Mouse (Mus musculus) liver, embryonic 14.5 days (tissue): ENCODE data around the gene Mcemp1. TPM values are rescaled to one million over a fixed set of nuclear protein-coding genes. Genes with fewer than 3 reads are reported as not detected.

ENCODE experiments used
- ATAC-seq: fragments of 200-750 bp; cut with Nextera tagmentation; 2 replicates; pipeline ENCODE4 v1.8.0; 2017; ENCODE audit warnings: moderate number of reproducible peaks, mild to moderate bottlenecking, moderate library complexity; ENCODE audit not compliant: insufficient read depth
- DNase-seq, 3 experiments: peaks; one replicate each; pipeline ENCODE4 v3.0.0-alpha.2; 2012 to 2013; ENCODE audit warnings: low read depth in 3 of 3, low spot score in 3 of 3
- H3K27ac ChIP-seq: fragments of 300-500 bp; sonication (generic); 2 replicates; pipeline ENCODE4 v1.5.1; 2014; ENCODE audit warnings: moderate library complexity, mild to moderate bottlenecking, control low read depth, inconsistent platforms
- H3K27me3 ChIP-seq: fragments of 300-500 bp; sonication (generic); 2 replicates; pipeline ENCODE4 v1.6.1; 2014; ENCODE audit warnings: mild to moderate bottlenecking, low read length, moderate library complexity; ENCODE audit not compliant: control insufficient read depth, insufficient read depth
- H3K36me3 ChIP-seq: fragments of 300-500 bp; sonication (generic); replicated peaks from 2 replicates; pipeline ENCODE4 v1.6.1; 2014; ENCODE audit warnings: low read depth; ENCODE audit not compliant: control insufficient read depth, insufficient read depth
- H3K4me1 ChIP-seq, 2 experiments: fragments of 200-500 bp in 1 of 2; fragments of 300-500 bp in 1 of 2; sonication (generic) in 1 of 2; replicated peaks; 2 replicates each; pipeline ENCODE4 v1.6.1; 2012 to 2014; ENCODE audit warnings: antibody characterized with exemption in 1 of 2, inconsistent platforms in 1 of 2, low read length in 1 of 2; ENCODE audit not compliant: control insufficient read depth in 2 of 2, insufficient read depth in 2 of 2
- H3K4me2 ChIP-seq: fragments of 300-500 bp; sonication (generic); 2 replicates; pipeline ENCODE4 v1.6.1; 2014; ENCODE audit warnings: low read depth, mild to moderate bottlenecking, control low read depth, moderate library complexity
- H3K4me3 ChIP-seq, 2 experiments: fragments of 200-500 bp in 1 of 2; fragments of 300-500 bp in 1 of 2; sonication (generic) in 1 of 2; 2 replicates each; pipeline ENCODE4 v1.5.1; 2012 to 2014; ENCODE audit warnings: low read depth in 2 of 2, low read length in 2 of 2, mild to moderate bottlenecking in 2 of 2, control low read depth in 1 of 2, inconsistent platforms in 1 of 2, moderate library complexity in 1 of 2; ENCODE audit not compliant: insufficient read depth in 1 of 2
- H3K9ac ChIP-seq: fragments of 300-500 bp; sonication (generic); replicated peaks from 2 replicates; pipeline ENCODE4 v1.6.1; 2014; ENCODE audit warnings: mild to moderate bottlenecking, control low read depth, moderate library complexity
- H3K9me3 ChIP-seq: fragments of 300-500 bp; sonication (generic); 2 replicates; pipeline ENCODE4 v1.6.1; 2016; ENCODE audit warnings: low read length, mixed read lengths; ENCODE audit not compliant: control insufficient read depth
- CTCF ChIP-seq: IDR thresholded peaks from 2 replicates; pipeline ENCODE4 v1.5.1; 2016; ENCODE audit warnings: antibody characterized with exemption, low read depth, control low read depth
- EP300 ChIP-seq: IDR thresholded peaks from 2 replicates; pipeline ENCODE4 v1.6.1; 2016; ENCODE audit warnings: antibody characterized with exemption, low read depth
- WGBS: fragments of 180-500 bp; shearing (Covaris S2); extraction: QIAGEN DNeasy Blood & Tissue Kit; methylation state at CpG from one replicate; pipeline ENCODE4 v1.1.7; 2014; ENCODE audit not compliant: insufficient replicate concordance; 5-methylcytosine and 5-hydroxymethylcytosine counted together
- polyA plus RNA-seq, 2 experiments: library from polyadenylated mRNA; depleted of rRNA in 1 of 2; stranded (reverse) in 1 of 2; unstranded in 1 of 2; fragments of >200 nt; fragmentation: Nextera tagmentation in 1 of 2; extraction: Ambion mirVana in 1 of 2; gene quantifications; 2 replicates each; pipeline versions ENCODE4 v1.2.1 to v1.2.3; 2012 to 2014

The Mcemp1 gene
- polyA plus RNA-seq, 2 experiments, result 1.9 to 3.7 TPM

- H3K4me2 ChIP-seq, result no peak overlapping the region
- H3K27me3 ChIP-seq, result no peaks in the 10 kb centered on the region
- DNase-seq, result no peak
- no peak for ATAC-seq
- H3K9ac ChIP-seq, result no peak overlapping the region
- no peaks in the 10 kb centered on the region for H3K4me1 ChIP-seq
- peaks cover 9% of the 10 kb centered on the region for H3K36me3 ChIP-seq
- H3K4me3 ChIP-seq, result no peak overlapping the region
- no peaks in the 10 kb centered on the region for H3K9me3 ChIP-seq
- H3K27ac ChIP-seq, result no peak overlapping the region
- TF ChIP-seq CTCF (no peak), EP300 (no peak)
These were observed 19.0 kb downstream of the Mcemp1 start for GRCm38 (mm10) chr8:3684530-3684929.

- Histone ChIP-seq H3K4me1 (no peaks in the 10 kb centered on the region), H3K36me3 (no peaks in the 10 kb centered on the region; the same call in 1 of the 2 replicates), H3K27me3 (no peaks in the 10 kb centered on the region), H3K27ac (no peak overlapping the region), H3K9ac (no peak overlapping the region), H3K4me2 (no peak overlapping the region), H3K9me3 (no peaks in the 10 kb centered on the region), H3K4me3 (no peak overlapping the region)
- DNase-seq (no peak), ATAC-seq (no peak)
- no peak for TF ChIP-seq EP300
- TF ChIP-seq CTCF, result no peak
- 39% methylated on average over 5 of the region's 5 CpGs for WGBS
These were observed 19.9 kb downstream of the Mcemp1 start for GRCm38 (mm10) chr8:3685422-3685821.

GRCm38 (mm10) chr8:3687537-3687936 lies 22.0 kb downstream of the Mcemp1 start:
- no peak overlapping the region for H3K4me2 ChIP-seq
- no peak for DNase-seq

GRCm38 (mm10) chr8:3690774-3691173 lies 25.2 kb downstream of the Mcemp1 start:
- Histone ChIP-seq H3K9ac (no peak overlapping the region), H3K9me3 (no peaks in the 10 kb centered on the region), H3K4me2 (no peak overlapping the region), H3K36me3 (no peaks in the 10 kb centered on the region), H3K4me3 (no peak overlapping the region), H3K27ac (no peak overlapping the region), H3K27me3 (no peaks in the 10 kb centered on the region), H3K4me1 (no peaks in the 10 kb centered on the region)
- 52% methylated on average over 3 of the region's 3 CpGs for WGBS
- TF ChIP-seq EP300 (no peak), CTCF (no peak)
- ATAC-seq (no peak), DNase-seq (no peak)

More at GRCm38 (mm10) chr8:3687537-3687936, 22.0 kb downstream of the Mcemp1 start:
- no peak overlapping the region for H3K9ac ChIP-seq
- H3K27me3 ChIP-seq, result no peaks in the 10 kb centered on the region
- ATAC-seq, result no peak
- H3K36me3 ChIP-seq, result no peaks in the 10 kb centered on the region
- H3K4me1 ChIP-seq, result no peaks in the 10 kb centered on the region
- H3K4me3 ChIP-seq, result no peak overlapping the region
- H3K9me3 ChIP-seq, result no peaks in the 10 kb centered on the region
- peak; percentile 37; the same call in 1 of the 2 replicates for TF ChIP-seq CTCF
- no peak for TF ChIP-seq EP300
- 52% methylated on average over 6 of the region's 6 CpGs for WGBS
- H3K27ac ChIP-seq, result no peak overlapping the region

- H3K9me3 ChIP-seq, result no peaks in the 10 kb centered on the region
- 54% methylated on average over 3 of the region's 3 CpGs for WGBS
- no peaks in the 10 kb centered on the region for H3K4me1 ChIP-seq
- H3K4me2 ChIP-seq, result no peak within 1 kb of the TSS
- no peak for TF ChIP-seq EP300
- TF ChIP-seq CTCF, result no peak
- H3K27me3 ChIP-seq, result no peaks in the 10 kb centered on the region
- H3K9ac ChIP-seq, result no peak within 1 kb of the TSS
- DNase-seq, result no peak
- ATAC-seq, result no peak
- H3K36me3 ChIP-seq, result no peaks in the 10 kb centered on the region
- H3K4me3 ChIP-seq, result no peak within 1 kb of the TSS
- no peak within 1 kb of the TSS for H3K27ac ChIP-seq
These were observed 28.6 kb downstream of the Mcemp1 start, which contains the start of gene Fcer2a for GRCm38 (mm10) chr8:3694121-3694520. Fcer2a (minus strand) TSS chr8:3694175.

- 84% methylated on average over 1 of the region's 1 CpGs for WGBS
- Histone ChIP-seq H3K4me2 (no peak overlapping the region), H3K36me3 (no peaks in the 10 kb centered on the region), H3K4me3 (no peak overlapping the region), H3K27me3 (no peaks in the 10 kb centered on the region), H3K9ac (no peak overlapping the region), H3K4me1 (no peaks in the 10 kb centered on the region), H3K27ac (no peak overlapping the region), H3K9me3 (no peaks in the 10 kb centered on the region)
- ATAC-seq (no peak), DNase-seq (no peak)
- no peak for TF ChIP-seq EP300
- TF ChIP-seq CTCF, result no peak
These were observed 35.9 kb downstream of the Mcemp1 start for GRCm38 (mm10) chr8:3701491-3701890.
